Mouse (Mus musculus) frontal cortex, postnatal 10 days (tissue): ENCODE data around the gene Dnttip2.

ENCODE experiments used
- DNase-seq, 2 experiments: peaks; one replicate each; pipeline ENCODE4 v3.0.0; 2022; ENCODE audit warnings: low spot score in 2 of 2, mixed read lengths in 1 of 2

Dnttip2 gene

DNA sequence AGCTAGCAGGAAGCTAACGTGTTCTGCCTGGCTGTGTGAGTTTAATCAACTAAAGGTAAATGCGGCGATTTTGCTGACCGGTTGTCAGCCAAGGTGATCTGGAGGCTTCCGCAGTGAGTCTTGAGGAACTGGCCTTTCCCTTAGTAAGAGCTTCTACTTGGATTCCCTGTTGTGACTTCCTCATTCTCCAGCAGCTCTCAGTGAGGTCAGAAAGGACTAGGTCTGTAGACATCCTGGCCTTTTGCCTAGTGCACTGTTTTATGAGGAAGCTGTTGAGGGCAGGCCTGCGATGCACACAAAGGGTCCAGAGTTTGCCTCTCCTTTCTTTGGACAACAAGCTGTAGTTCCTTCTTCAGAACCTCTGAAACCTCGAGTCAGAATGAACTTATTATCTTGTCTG lies 16.5 kb downstream of the Dnttip2 start:
- no peak for DNase-seq

DNA sequence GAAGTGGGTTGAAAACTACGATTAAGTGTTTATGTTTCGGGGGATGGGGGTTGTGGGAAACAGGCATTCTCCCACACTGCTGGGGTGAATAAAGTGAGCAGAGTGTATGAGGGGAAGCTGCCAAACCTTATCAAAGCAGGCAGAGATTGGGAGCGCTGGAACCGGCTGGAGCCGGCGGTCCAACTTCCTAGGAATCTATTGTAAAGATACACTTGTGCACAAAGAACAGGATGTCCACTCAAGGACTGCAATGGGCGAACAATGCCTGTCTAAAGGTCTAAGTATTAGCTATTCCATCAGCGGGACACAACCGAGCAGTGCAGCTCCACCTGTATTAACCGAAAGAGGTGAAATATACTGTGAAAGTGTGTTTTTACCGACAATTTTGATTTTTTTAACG lies 17.6 kb downstream of the Dnttip2 start:
- DNase-seq, result no peak

DNA sequence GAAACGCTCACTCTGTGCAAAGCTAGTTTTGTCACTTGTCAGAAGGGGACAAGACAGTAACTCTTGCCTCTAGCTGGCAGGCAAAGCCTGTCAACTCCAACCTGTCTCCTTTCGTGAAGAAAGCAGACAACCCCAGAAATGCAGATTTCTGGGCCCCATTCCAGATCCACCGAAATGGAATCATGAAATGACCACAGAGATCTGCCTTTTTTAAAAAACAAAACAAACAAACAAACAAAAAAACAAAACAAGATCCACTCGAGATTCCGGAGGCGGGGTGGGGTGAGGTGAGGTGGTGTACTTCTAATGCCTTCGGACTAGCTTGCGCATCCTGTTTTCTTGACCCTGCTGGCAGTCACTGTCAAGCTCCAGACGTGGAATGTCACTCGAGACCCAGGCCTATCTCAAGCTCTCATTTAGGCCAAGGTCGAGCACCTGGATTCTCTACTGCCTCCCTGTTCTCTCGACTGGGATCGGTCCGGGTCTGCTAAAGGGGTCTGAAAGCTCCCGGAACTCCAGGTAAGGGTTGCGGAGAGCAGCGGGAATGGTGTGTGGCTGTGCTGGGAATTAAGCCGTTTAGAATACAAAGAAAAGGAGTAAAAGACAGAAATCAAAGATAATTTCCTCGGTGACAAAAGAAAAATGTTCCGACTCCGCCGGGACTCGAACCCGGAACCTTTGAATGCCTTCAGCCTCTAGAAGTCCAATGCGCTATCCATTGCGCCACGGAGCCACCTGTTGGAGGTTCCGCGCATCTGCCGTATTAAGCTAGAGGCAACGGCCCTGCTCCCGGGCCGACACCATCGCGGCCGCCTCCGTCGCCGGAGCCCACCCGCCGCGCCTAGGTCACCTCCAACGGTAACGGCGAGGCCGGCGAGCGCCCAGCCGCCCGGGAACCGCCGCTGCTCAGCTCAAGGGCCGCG lies 18.4 kb downstream of the Dnttip2 start:
- peak; percentile 76 to 88 for DNase-seq

DNA sequence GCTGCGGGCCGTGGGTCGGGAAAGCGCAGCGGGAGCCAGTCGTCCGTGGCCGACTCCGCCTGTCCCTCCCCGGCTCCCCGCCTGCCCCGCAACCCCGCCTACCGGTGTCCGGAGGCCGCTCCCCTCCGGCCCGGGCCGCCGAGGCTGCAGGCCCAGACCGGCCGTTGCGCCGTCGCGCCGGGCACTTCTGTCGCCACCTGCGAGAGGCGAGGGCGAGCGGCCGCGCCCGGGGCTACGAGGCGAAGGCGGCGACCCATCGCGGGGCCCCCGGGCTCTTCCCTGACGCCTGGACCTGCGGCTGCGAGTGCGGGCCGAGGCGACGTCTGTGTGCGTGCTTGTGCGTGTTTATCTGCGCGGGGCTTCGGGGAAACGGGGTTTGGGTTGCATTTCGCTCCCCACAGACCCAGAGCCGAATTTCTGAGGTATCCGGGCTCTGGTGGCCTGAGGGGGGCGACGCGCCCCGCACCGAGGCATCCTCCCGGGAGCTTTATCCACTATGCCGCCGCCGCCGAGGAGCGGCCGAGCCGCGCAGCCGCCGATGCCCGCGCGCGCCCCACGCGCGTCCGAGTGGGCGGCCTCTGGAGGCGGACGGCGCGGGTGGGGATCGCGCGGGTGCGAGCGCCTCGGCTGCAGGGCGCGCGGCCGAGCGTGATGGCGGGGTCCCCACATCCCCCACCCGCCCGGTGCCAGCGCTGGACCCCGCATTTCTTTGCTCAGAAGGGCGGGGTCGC lies 19.2 kb downstream of the Dnttip2 start:
- peak in 1 of 2 experiments; percentile 57 for DNase-seq

DNA sequence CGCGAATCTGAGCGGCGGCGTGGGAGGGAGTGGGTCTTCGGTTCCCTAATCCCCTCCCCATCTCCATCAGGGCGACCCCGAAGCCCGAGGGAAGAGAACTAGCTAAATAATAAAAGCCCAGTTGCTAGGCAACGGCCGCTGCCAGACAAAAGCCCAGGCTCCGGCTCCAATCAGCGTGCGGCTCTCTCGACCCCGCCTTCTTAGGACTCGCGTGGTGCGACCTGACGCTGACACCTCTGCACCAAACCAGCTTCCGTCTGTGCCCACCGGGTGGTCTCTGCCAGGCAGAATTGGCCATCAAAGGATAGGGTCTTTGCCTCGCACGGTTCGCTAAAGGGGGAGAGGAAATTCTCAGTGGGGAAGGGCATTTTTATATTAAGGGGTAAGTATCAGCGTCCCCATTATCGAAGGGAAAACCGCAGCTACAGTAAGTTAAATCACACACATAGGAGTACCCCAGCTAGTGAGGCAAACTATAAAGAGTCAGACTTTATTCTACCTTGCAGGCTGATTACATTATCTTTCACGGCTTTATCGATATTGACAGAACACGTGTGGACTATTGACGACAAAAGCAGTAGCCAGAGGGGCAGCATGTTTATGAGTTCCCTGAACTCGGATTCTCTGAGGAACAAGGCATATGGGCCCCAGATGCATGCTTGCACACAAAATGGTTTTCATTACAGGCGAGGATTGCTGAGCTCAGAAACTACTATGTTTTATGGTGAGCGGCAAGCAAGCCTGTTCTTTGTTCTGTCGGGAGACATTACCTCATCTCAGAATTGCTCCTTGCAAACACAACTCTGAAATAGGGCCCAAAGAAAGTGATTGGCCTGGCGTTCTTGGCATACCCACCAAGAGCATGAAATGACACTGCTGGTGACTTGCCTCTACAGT lies 20.0 kb downstream of the Dnttip2 start, which contains the start of gene Bcar3:
TSS of gene Bcar3 (plus strand) at position 183 of the 897 bp plus-strand sequence.
- peak; percentile 92 to 93 for DNase-seq

DNA sequence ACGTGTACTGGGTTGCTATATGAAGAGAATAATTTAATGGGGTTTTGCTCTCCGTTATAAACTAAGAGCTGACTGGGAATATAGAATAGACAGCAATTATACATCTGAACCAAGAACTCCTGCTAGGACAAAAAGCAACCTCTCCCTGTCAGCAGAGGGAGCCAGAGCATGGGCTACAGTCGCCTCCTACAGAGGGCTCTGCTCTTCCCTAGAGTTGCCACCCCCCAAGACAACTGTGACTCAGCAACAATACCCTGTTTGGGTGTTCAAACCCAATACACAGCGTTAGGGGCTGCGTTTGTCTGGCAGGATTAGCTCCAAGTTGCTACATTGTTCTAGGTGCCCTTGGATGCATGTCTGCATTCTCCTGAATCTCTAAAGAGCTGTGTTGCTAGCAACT lies 21.3 kb downstream of the Dnttip2 start:
- DNase-seq, result peak in 1 of 2 experiments; percentile 61

DNA sequence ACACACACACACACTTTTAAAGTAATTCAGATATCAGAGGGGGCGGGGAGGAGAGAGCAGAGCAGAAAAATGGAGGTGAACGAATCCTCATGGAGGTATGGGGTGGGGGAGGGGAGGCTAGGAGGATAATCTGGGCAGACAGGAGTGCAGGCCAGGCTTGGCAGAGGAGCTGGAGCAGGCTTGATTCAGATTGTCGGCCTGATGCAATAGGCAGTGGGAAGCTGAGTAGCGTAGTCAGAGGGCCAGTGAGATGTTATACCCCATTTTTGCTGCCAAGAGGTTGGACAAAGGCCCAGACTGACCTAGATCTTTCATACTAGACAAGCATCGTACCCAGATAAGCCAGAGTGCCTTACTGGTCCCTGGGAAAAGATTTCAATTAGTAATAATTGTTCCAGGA lies 22.8 kb downstream of the Dnttip2 start:
- no peak for DNase-seq

DNA sequence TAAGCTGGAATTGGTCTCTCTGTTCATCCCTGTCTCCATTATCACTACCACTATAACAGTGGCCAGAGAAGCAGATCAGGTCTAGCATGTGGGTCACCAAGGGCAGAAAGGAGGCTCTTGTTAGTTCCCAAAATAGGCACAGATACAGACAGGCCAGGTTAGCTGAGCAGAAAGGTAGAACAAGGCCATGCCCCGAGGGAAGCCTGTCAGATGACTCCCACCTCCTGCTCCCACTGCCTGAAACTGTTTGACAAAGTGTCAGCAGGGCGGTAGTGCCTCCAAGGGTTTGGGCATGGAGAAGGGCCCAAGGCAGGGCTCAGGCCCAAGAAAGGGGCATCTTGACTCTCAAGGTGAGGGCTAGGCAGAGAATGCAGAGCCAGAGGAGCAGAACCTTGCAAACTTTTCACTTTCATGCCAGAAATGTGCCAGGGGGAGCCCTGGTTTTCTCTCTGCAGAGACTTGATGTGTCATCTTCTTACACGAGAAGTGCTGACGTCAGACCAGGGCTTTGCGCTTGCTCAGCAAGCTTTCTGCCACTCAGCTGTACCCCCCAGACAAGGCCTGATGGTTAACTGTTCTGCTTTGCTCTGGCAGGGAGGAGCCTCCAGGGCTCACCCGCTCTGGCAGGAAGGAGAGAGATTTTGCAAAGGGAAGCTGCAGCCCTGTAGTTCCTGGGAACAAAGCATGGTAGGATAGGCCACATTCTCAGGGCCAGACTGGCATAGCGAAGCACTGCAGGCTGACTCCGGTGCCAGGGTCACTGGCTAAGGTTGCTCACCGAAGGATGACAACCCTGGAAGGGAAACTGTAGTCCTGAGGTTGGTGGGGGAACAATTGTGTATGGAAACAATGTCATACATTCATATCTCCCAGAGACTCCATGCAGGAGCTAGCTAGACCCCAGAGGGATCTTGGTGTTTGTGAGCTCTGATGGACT lies 27.1 kb downstream of the Dnttip2 start:
- DNase-seq, result peak; percentile 71 to 76

DNA sequence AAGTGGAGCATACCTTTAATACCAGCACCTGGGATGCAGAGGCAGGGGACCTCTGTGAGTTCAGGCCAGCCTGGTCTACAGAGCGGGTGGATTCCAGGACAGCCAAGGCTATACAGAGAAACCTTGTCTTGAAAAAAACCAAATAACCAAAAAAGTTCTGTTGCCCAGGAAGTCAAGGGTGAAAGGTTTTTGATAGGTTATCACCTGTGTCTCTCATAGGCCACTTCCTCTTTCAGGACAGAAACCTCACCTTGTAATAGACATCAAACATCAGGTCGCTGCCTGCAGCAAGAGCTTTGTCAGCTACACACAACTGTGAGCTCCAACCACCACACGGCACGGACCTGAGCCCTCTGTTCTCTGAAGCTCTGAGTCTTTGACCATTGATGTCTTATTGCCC lies 30.4 kb downstream of the Dnttip2 start:
- no peak for DNase-seq

DNA sequence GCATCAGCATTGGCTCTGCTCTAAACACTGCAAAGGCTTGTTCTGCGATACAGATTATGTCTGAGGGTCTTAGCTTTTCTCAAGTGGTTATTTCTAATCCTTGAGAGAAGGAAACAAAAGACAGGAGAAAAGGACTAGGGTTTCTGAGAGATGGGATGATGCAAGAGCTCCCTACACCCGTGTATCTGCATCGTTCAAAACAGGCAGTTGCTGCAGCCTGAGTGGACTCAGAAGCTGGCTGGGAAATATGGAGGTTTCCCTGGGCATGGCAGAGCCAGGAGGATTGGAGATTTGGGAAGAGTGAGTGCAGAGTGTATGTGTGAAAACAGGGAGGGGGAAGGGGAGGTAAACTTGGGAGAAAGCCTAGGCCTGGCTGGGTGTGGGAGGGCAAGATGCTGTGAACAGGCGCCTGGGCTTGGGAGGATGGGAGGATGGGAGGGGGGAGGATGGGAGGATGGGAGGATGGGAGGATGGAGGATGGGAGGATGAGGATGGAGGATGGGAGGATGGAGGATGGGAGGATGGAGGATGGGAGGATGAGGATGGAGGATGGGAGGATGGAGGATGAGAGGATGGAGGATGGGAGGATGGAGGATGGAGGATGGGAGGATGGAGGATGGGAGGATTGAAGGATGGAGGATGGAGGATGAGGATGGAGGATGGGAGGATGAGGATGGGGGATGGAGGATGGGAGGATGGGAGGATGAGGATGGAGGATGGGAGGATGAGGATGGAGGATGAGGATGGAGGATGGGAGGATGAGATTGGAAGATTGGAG lies 33.9 kb downstream of the Dnttip2 start:
- no peak for DNase-seq

DNA sequence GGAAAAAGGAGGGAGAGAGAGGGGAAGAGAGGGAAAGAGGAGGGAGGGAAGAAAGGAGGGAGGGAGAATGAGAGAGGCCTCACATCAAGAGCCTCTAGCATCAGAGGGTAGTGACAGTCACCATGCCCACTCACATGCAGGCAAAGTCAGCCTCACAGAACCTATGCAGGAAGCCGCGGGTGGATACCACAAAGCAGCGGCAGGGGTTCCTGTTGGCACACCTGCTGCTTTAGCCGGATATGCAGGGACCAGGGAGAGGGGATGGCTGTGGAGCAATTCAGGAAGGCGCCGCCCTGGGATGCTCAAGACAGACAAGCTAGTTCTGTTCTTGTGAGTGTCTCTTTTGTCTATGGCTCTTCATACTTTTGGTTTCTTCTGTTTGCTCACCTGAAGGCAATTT lies 34.8 kb downstream of the Dnttip2 start:
- no peak for DNase-seq

DNA sequence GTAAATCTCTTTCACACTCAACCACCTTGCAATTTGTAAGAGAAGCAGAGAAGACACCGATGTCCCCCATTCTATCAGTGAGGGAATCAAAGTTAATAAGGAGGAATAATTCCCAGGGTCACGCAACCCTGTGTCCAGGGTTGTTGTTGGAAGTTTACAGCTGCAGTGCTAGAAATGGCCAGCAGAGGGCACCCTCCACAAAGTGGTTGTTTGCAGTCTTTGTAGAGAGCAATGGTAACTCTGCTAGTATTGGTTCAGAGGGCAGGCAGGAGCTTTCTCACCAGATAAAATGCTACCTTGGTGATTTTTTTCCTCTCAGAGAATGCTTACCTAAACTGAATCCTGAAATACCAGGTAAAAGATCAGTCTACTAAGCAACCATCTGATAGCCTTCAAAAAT lies 37.9 kb downstream of the Dnttip2 start:
- DNase-seq, result peak in 1 of 2 experiments; percentile 74

DNA sequence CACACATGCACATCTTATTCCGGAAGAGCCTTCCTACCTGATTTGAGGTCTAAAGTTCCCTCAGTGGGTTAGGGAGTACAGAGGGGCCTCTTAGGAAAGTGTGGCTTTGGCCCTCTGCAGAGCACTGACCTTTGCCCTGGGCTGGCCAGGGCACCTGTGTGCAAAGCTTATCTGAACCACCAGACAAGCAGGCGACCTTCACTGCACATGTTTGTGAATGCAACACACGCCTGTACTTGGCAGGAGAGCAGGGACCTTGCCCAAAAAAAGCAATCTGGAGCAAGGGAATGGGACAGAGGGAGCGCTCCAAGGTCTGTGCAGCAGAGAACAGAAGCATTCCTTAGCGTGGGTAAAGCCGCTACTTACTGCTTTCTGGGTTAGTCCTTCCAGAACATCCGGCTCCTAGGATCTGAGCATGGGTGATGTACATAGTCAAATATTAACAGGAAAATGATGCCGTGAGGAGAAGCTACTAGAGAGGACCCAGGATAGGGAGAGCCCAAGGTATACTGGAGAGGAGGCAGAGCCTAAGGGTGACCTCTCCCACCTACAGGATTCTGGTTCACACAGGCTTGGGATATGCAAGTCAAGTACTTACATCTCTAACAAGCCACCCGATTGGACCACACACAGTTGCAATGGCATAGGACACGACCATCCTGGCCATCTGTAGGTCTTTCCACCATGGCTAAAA lies 38.9 kb downstream of the Dnttip2 start:
- DNase-seq, result no peak

DNA sequence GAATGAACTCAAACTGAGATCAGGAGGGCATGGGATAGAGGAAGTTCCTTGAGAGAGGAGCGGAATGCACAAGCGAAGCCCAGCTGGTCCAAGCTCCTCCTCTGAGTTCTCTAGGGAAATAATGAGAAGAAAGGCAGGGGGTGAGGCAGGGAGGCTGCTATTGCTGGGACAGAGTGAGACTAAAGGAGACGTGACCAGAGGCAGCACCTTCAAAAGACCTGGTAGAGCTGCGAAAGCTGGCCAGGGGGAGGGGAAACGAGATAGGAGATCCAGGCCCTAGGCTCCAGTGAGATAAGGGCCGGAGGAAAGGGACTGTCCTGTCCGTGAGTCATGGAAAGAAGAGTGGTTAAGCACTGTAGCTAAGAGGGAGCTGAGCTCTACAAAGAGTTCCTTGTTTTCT lies 39.7 kb downstream of the Dnttip2 start:
- no peak for DNase-seq

DNA sequence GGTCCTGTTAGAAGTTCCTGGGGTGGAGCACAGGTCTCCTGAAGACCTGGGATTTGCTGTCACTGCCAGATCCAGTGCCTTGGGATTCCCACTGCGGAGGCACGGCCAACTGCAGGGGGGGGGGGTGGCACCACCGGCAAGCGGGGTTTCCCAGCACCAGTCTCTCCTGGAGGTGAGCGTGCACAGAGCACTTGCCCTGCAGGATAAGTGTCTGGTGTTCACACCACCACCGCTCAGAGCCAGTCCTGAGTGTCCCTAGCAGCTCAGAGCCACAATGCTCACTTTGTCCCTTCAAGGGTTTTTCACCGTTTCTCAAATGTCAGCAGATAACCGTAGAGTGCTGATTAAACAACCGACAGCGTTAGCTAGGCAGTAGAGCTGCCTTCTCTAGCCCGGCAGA lies 42.4 kb downstream of the Dnttip2 start:
- no peak for DNase-seq

DNA sequence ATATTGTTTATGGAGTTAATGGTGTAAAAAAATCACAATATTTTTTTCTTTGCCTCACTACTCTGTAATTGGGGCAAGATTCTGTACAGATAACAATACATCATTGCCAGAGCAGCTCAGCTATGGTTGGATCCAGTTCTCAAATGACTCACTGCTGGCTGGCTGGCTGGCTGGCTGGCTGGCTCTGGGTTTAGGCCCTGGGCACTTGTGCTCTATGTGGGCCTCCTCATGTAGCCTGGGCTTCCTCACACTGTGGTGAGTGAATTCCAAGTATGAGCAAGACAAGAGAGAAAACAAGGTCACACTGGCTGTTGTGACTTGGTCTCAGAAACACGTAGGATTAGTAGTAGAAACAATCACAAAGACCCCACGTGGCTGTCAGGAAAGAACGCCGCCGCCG lies 43.2 kb downstream of the Dnttip2 start:
- no peak for DNase-seq

DNA sequence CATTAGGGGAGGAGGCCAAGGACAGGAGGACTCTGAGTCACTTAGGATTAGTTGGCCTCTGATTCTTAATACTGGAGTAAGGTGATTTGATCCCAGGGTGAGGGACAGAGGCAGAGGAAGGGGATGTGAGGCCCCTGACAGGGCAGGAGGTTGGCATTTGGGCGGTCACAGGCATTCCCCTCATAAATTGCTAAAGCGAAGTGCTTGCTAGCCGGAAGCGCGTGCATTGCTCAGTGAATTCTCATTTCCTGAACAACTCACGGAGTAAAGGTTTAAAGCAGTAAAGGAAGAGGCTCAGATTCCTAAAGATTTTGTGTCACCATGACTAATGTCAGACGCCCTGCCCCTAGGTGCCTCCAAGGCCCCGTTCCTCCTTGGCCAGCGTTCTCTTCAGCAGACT lies 48.0 kb downstream of the Dnttip2 start:
- no peak for DNase-seq

DNA sequence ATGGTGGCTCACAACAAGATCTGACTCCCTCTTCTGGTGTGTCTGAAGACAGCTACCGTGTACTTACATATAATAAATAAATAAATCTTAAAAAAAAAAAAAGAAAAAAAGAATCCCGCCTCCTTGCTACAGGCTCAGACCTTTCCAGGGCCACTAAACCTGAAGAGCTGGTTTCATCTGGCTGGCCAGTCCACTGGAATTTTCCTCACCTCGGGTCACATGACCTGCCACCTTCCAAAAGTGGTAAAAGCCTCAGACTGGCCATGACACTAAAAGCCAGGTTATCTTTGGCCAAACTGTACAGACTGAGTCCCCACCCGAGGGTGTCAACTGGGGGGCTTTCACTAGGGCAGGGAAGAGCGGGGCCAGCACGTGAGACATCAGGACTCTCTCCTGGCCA lies 49.7 kb downstream of the Dnttip2 start:
- no peak for DNase-seq

DNA sequence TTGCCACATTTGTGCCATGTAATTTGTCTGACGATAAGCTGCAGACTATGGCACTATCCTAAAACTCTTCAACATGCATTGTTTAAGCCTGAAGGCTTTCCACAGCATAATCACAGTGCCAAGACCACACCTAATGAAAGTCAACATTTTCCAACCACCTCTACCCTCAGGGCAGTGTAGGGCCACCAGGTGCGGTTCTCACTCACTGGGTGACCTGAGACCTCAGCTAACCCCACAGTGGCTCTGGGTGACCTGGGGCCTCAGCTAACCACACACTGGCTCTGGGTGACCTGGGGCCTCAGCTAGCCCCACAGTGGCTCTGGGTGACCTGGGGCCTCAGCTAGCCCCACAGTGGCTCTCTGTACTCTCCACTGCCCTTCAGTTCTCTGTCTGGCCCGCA lies 50.3 kb downstream of the Dnttip2 start:
- no peak for DNase-seq
